ENCODE assay signal across 15 mouse cellular contexts in genomic region chr19:48491111-48491510, GRCm38 (mm10).
"Had no signal": no experiment of that assay in that cellular context is flagged by ENCODE, and none has a peak within 500 bp of the region (broad histone marks: within the 10 kb centered on the region; RNA-seq: fewer than 3 reads in every experiment).

No protein-coding gene starts in this region.

- H3K9ac ChIP-seq: neural tube, embryonic 13.5 days; stomach, embryonic 15.5 days had no signal

- DNase-seq: retina, postnatal 1 day; right cerebral cortex, adult 18-20 months; right cerebral cortex, postnatal 14 days; right cerebral cortex, postnatal 25 days; right cerebral cortex, postnatal 4 days; spleen, adult 18-20 months; thymus, adult 18-20 months; thymus, adult 2 months; thymus, postnatal 14 days; thymus, postnatal 25 days; thymus, postnatal 36 days; thymus, postnatal 4 days had no signal

- H3K4me1 ChIP-seq: stomach, embryonic 15.5 days had no signal

- H3K36me3 ChIP-seq: neural tube, embryonic 13.5 days; stomach, embryonic 15.5 days had no signal

- H3K4me2 ChIP-seq: neural tube, embryonic 13.5 days; stomach, embryonic 15.5 days had no signal

- H3K27ac ChIP-seq: neural tube, embryonic 13.5 days; stomach, embryonic 15.5 days; stomach, postnatal 0 days had no signal

- H3K27me3 ChIP-seq: neural tube, embryonic 13.5 days; stomach, embryonic 15.5 days had no signal

- H3K4me3 ChIP-seq: neural tube, embryonic 13.5 days; stomach, embryonic 15.5 days had no signal

- H3K9me3 ChIP-seq: neural tube, embryonic 13.5 days; stomach, embryonic 15.5 days had no signal
